Mouse (Mus musculus) neural tube, embryonic 11.5 days (tissue): ENCODE measurements around the gene Entpd5. TPM values are rescaled to one million over a fixed set of nuclear protein-coding genes. Genes with fewer than 3 reads are reported as not detected.

ENCODE experiments used
- ATAC-seq: fragments of 200-750 bp; cut with Nextera tagmentation; 2 replicates; pipeline ENCODE4 v1.8.0; 2017; ENCODE audit warnings: moderate number of reproducible peaks, mild to moderate bottlenecking, moderate TSS enrichment, moderate library complexity; ENCODE audit not compliant: insufficient read depth, low FRiP score, low TSS enrichment
- DNase-seq: peaks from one replicate; pipeline ENCODE4 v3.0.0-alpha.2; 2015; ENCODE audit warnings: low spot score
- H3K27ac ChIP-seq: fragments of 300-500 bp; sonication (generic); 2 replicates; pipeline ENCODE4 v1.5.1; 2014; ENCODE audit warnings: low read depth, mild to moderate bottlenecking, low read length
- H3K27me3 ChIP-seq: fragments of 300-500 bp; sonication (generic); 2 replicates; pipeline ENCODE4 v1.6.1; 2014; ENCODE audit warnings: mild to moderate bottlenecking, low read length, mixed read lengths; ENCODE audit not compliant: control insufficient read depth, insufficient read depth
- H3K36me3 ChIP-seq: fragments of 300-500 bp; sonication (generic); 2 replicates; pipeline ENCODE4 v1.6.1; 2014; ENCODE audit warnings: mild to moderate bottlenecking, low read length, moderate library complexity, mixed read lengths; ENCODE audit not compliant: control insufficient read depth, insufficient read depth
- H3K4me1 ChIP-seq: fragments of 300-500 bp; sonication (generic); 2 replicates; pipeline ENCODE4 v1.6.1; 2014; ENCODE audit warnings: low read length, mixed read lengths; ENCODE audit not compliant: control insufficient read depth, insufficient read depth
- H3K4me2 ChIP-seq: fragments of 300-500 bp; sonication (generic); 2 replicates; pipeline ENCODE4 v1.6.1; 2014; ENCODE audit warnings: low read depth, mild to moderate bottlenecking, moderate library complexity
- H3K4me3 ChIP-seq: fragments of 300-500 bp; sonication (generic); 2 replicates; pipeline ENCODE4 v1.5.1; 2014; ENCODE audit warnings: low read depth, low read length
- H3K9ac ChIP-seq: fragments of 300-500 bp; sonication (generic); 2 replicates; pipeline ENCODE4 v1.6.1; 2014; ENCODE audit warnings: mild to moderate bottlenecking, low read length
- H3K9me3 ChIP-seq: fragments of 300-500 bp; sonication (generic); 2 replicates; pipeline ENCODE4 v1.6.1; 2016; ENCODE audit warnings: low read length; ENCODE audit not compliant: control insufficient read depth
- WGBS: fragments of 180-500 bp; shearing (Covaris S2); extraction: QIAGEN DNeasy Blood & Tissue Kit; methylation state at CpG from one replicate; pipeline ENCODE4 v1.1.7; 2014; 5-methylcytosine and 5-hydroxymethylcytosine counted together
- polyA plus RNA-seq: library from polyadenylated mRNA; unstranded; fragments of >200 nt; fragmentation: Nextera tagmentation; extraction: Ambion mirVana; gene quantifications from 2 replicates; pipeline ENCODE4 v1.2.1, GENCODE M21; 2014

The Entpd5 gene
- polyA plus RNA-seq, 1 experiment from 2014 or later = 9.9 TPM

DNA sequence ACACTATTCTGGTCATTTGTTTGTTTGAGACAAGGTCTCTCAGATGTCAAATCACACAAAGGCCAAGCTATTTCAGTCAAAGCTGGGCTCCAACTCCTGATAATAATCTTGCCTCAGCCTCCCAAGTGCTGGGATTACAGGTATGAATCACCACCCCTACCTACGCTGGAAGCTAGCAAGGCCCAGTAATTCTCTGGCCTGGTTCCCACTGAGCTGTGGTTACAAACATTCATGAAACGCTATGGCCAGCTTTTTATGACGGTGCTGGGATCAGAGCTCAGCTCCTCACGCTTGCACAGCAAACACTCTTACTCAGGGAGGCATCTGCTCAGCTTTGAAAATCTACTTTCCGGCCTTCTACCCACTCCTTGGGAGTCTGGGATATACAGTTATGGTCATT, 15.0 kb downstream of the Entpd5 start:
- Histone ChIP-seq H3K9ac (no peak overlapping the region), H3K36me3 (no peaks in the 10 kb centered on the region), H3K4me3 (no peak overlapping the region), H3K27me3 (no peaks in the 10 kb centered on the region), H3K4me2 (no peak overlapping the region), H3K27ac (no peak overlapping the region), H3K4me1 (no peaks in the 10 kb centered on the region), H3K9me3 (no peaks in the 10 kb centered on the region)
- WGBS = 89% methylated on average over 5 of the region's 5 CpGs
- DNase-seq (peak; percentile 2), ATAC-seq (no peak)

DNA sequence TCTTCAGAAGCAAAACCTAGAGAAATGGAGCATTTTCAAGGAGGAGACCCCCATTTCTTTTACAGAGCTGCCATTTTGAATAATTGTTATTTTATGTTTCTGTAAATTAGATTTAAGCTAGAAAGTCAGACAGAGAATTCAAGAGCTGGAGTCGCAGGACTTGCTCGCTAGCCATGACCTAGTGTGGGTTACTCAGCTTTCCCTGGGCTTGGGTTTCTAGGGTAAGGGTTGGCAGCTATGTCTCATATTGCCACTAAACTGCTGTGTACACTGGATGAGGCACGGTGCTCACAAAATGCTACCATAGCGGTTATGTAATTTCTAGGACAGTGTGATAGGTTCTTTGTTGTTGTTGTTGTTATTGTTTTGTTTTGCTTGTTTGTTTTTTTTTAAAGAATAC, 16.1 kb downstream of the Entpd5 start:
- 96% methylated on average over 4 of the region's 4 CpGs for whole genome bisulfite sequencing
- H3K4me1 ChIP-seq = no peaks in the 10 kb centered on the region
- DNase-seq (no peak), ATAC-seq (no peak)
- H3K9ac ChIP-seq = no peak overlapping the region
- no peaks in the 10 kb centered on the region for H3K27me3 ChIP-seq
- no peak overlapping the region for H3K4me3 ChIP-seq
- H3K27ac ChIP-seq = no peak overlapping the region
- no peaks in the 10 kb centered on the region for H3K9me3 ChIP-seq
- H3K36me3 ChIP-seq = no peaks in the 10 kb centered on the region
- H3K4me2 ChIP-seq = no peak overlapping the region

DNA sequence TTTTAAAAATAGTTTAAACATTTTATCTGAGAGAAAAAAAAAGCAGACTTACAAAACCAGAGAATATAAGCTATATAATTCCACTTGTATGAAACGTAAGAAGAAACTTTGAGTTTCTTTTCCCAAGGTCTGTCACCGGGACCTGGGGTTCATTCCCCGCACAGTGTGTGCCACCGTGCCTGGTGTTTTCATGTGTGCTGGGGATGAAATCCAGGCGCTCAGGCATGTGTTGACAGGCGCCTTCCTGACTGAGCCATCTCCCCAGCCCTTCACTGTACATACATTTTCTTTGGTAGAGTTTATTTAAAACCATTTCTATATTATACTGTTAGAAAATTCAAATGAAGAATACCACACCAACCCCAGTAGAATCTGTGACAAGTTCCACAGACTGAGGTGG, 18.5 kb downstream of the Entpd5 start:
- Histone ChIP-seq H3K4me2 (no peak overlapping the region), H3K4me1 (no peaks in the 10 kb centered on the region), H3K36me3 (no peaks in the 10 kb centered on the region), H3K27ac (no peak overlapping the region), H3K9ac (no peak overlapping the region), H3K27me3 (no peaks in the 10 kb centered on the region), H3K4me3 (no peak overlapping the region), H3K9me3 (no peaks in the 10 kb centered on the region)
- DNase-seq (no peak), ATAC-seq (no peak)
- WGBS = 90% methylated on average over 6 of the region's 6 CpGs

DNA sequence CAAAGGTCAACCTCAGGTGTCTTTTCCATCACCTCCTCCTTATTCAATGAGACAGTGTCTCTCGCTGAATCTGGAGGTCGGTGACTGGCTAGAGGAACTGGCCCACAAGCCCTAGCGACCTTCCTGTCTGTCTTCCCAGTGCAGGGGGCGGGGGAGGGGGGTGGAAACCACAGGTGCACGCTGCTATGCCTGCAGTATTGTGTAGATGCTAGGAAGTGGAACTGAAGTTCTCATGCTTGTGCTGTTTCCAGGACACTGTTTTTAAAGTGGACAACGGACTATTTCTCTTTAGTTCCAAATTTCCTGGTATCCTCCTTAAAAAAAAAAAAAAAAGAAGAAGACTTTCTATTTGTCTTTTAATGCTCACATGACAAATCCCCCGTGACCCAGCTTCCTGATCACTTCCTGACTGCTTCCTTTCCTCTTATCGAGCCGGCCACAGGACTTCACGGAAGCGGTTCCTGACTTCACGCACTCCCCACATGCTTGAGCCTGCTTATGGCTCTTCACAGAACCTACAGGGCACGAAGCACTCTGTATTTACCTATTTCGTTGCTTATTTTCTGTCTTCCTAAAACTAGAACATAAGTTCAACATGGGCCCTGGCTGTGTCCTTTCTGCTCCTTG, 19.9 kb downstream of the Entpd5 start:
- ATAC-seq (no peak), DNase-seq (no peak)
- H3K4me2 ChIP-seq = no peak overlapping the region
- no peaks in the 10 kb centered on the region for H3K4me1 ChIP-seq
- H3K9ac ChIP-seq = no peak overlapping the region
- H3K27me3 ChIP-seq = no peaks in the 10 kb centered on the region
- no peaks in the 10 kb centered on the region for H3K36me3 ChIP-seq
- 77% methylated on average over 14 of the region's 14 CpGs for WGBS
- H3K27ac ChIP-seq = no peak overlapping the region
- H3K4me3 ChIP-seq = no peak overlapping the region
- H3K9me3 ChIP-seq = no peaks in the 10 kb centered on the region

DNA sequence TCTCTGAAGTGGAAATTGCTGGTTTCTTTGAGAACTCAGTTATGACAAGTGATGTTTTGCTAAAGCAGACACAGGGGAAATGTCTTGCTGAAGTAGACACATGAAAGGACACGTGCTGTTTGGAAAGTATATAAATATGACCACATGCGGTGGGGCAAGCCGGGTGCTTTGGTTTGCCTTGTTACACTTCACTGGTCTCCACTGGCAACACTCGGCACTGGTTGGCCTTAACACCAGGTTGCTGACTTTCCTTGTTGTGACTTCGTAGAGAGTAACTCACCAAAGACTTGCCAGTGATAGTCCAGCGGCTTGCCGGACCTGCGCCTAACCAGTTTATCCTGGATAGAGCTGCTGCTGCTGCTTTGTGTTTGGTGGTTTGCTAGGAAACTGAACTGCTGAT, 20.7 kb downstream of the Entpd5 start:
- no peaks in the 10 kb centered on the region for H3K36me3 ChIP-seq
- no peaks in the 10 kb centered on the region for H3K27me3 ChIP-seq
- no peaks in the 10 kb centered on the region for H3K9me3 ChIP-seq
- 81% methylated on average over 8 of the region's 8 CpGs for WGBS
- DNase-seq (peak; percentile 2), ATAC-seq (no peak)
- H3K4me3 ChIP-seq = no peak overlapping the region
- H3K4me1 ChIP-seq = no peaks in the 10 kb centered on the region
- no peak overlapping the region for H3K27ac ChIP-seq
- H3K4me2 ChIP-seq = no peak overlapping the region
- H3K9ac ChIP-seq = no peak overlapping the region

DNA sequence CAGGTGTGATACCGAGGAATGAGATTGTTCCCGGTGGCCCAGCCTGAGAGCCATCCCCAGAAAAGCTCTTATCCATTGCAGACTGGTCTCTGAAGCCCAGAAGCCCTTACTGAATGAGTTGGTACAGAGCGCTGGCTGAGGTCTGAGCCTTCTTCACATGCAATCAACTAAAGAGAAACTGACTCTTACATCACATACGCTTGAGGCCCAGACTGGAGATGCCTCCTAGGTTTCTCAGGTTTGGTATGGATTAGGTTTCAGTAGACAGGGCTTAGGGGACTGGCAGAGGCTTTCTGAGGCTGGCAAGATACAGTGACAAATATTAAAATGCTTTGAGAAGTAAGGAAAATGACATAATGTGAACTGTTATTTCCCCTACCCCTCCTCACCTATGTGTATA, 23.4 kb downstream of the Entpd5 start:
- Histone ChIP-seq H3K36me3 (no peaks in the 10 kb centered on the region), H3K9me3 (no peaks in the 10 kb centered on the region), H3K9ac (no peak overlapping the region), H3K4me3 (no peak overlapping the region), H3K27me3 (no peaks in the 10 kb centered on the region), H3K4me1 (no peaks in the 10 kb centered on the region), H3K27ac (no peak overlapping the region), H3K4me2 (no peak overlapping the region)
- ATAC-seq (no peak), DNase-seq (no peak)
- 93% methylated on average over 4 of the region's 4 CpGs for WGBS

DNA sequence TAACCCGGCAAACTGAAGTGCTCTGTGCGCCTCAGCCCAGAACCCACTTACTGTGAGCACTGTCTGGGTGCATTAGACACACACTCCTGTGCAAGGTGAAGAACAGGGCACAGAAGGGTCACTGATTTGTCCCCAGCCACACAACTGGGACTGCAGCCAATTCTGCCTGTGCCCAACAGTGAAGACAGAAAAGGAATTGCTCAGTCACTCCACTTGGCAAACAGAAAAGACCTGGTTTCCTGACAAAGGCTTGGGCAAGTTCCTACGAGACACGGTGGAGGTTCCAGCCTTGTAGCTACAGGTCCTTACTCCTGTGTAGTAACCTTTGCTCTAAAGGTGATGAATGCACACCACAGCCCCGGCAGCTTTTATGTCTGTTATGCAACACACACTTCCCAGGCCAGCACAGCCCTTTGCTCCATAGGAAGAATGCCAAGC, 24.2 kb downstream of the Entpd5 start:
- Histone ChIP-seq H3K4me2 (no peak overlapping the region), H3K4me1 (no peaks in the 10 kb centered on the region), H3K4me3 (no peak overlapping the region), H3K27me3 (no peaks in the 10 kb centered on the region), H3K9me3 (no peaks in the 10 kb centered on the region), H3K27ac (no peak overlapping the region), H3K36me3 (no peaks in the 10 kb centered on the region), H3K9ac (no peak overlapping the region)
- WGBS = 84% methylated on average over 5 of the region's 5 CpGs
- ATAC-seq = no peak
- DNase-seq = no peak

DNA sequence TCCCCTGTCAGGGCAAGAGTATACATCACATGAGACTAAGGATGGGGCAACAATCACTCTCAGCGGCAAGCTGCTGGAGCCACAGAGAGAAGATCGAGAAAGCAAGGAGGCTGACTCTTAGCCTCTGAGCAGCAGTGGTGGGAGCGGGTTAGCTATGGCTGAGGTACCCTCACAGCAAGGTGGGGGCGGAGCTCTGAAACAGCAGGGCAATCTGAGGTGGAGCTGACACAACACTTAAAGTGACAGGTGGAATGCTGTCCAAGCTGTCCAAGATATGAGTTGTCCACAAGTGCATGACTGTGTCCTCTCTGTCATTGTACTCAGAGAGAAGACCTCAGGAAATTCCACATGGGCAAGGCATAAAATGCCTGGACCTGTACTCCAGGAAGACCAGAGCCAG, 26.5 kb downstream of the Entpd5 start:
- Histone ChIP-seq H3K4me1 (no peaks in the 10 kb centered on the region), H3K9ac (no peak overlapping the region), H3K27ac (no peak overlapping the region), H3K36me3 (no peaks in the 10 kb centered on the region), H3K4me2 (no peak overlapping the region), H3K4me3 (no peak overlapping the region), H3K27me3 (no peaks in the 10 kb centered on the region), H3K9me3 (no peaks in the 10 kb centered on the region)
- DNase-seq (no peak), ATAC-seq (no peak)
- 86% methylated on average over 4 of the region's 4 CpGs for WGBS

DNA sequence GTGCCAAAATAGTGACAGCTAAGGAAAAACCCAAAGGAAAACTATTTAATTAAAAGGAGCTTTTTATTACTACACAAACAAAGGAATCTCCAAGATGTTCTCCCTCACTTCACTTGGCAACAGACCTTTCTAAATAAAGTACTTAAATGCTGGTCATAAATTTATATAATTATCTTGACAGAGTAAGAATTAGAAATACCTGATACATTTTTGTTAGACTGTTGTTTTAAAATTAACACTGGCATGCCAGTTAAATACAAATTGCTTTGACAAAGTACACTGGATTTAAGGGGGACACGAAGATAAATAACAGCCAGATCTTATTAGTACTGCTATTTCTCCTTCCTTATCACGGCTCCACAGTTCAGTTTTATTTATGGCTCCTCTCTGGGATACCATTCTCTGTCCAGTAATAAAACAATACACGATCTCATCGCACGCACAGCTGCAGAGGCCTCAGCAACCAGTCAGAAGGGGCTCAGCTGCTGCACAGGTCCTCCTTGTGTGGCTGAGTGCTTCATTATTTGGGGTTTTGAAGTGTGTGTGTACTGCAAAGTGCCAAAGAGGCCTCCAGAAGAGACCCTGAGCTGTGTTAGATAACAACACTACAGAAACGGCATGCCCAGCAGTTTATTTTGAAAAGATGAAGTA, 34.9 kb downstream of the Entpd5 start:
- no peak for DNase-seq
- H3K36me3 ChIP-seq = peaks cover 10% of the 10 kb centered on the region; the same call in 1 of the 2 replicates
- no peaks in the 10 kb centered on the region for H3K27me3 ChIP-seq
- 67% methylated on average over 6 of the region's 6 CpGs for WGBS
- ATAC-seq = no peak
- no peak overlapping the region for H3K9ac ChIP-seq
- no peak overlapping the region for H3K4me2 ChIP-seq
- H3K9me3 ChIP-seq = no peaks in the 10 kb centered on the region
- H3K4me3 ChIP-seq = no peak overlapping the region
- H3K27ac ChIP-seq = no peak overlapping the region
- no peaks in the 10 kb centered on the region for H3K4me1 ChIP-seq
